In the genomic region with DNA sequence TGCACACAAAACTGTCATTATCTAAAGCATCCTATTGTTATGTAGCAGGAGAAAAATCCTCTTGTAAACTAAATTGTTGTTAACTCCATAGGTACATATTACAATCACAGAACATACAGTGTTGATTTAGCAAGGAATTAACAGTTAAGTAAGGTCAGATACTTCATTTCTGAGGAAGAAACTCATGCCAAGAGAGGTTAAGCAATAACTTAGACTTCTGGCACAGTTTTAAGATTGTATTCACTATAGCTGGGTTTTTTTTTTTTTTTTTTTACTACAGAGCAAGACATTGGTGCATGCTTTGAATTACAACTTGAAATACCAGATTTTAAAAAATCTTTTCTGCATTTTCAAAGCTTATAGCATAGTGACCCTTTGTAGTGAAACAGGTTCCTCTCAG, we compare ENCODE assay signal across 17 mouse cellular contexts.
"Had no signal": no experiment of that assay in that cellular context is flagged by ENCODE, and none has a peak within 500 bp of the region (broad histone marks: within the 10 kb centered on the region; RNA-seq: fewer than 3 reads in every experiment).

No protein-coding gene starts in this region.

- H3K27me3 ChIP-seq: liver, embryonic 13.5 days; midbrain, embryonic 12.5 days; midbrain, embryonic 15.5 days; neural tube, embryonic 12.5 days; neural tube, embryonic 15.5 days; stomach, embryonic 15.5 days had no signal

- H3K4me2 ChIP-seq: liver, embryonic 13.5 days; midbrain, embryonic 12.5 days; midbrain, embryonic 15.5 days; neural tube, embryonic 12.5 days; neural tube, embryonic 15.5 days; stomach, embryonic 15.5 days had no signal

- H3K4me1 ChIP-seq: liver, embryonic 13.5 days; midbrain, embryonic 12.5 days; midbrain, embryonic 15.5 days; neural tube, embryonic 12.5 days; neural tube, embryonic 15.5 days; stomach, embryonic 15.5 days had no signal

- ATAC-seq: hindbrain, postnatal 0 days; inflammation-experienced regulatory T-cells, adult 6 months; intestine, embryonic 16.5 days; midbrain, embryonic 15.5 days had no signal

- H3K27ac ChIP-seq: hindbrain, postnatal 0 days; kidney, postnatal 0 days; left cerebral cortex, adult 2 months; liver, embryonic 13.5 days; macrophage; midbrain, embryonic 12.5 days; midbrain, embryonic 15.5 days; neural tube, embryonic 12.5 days; neural tube, embryonic 15.5 days; stomach, embryonic 15.5 days had no signal

- H3K9me3 ChIP-seq: liver, embryonic 13.5 days; midbrain, embryonic 15.5 days; neural tube, embryonic 12.5 days; neural tube, embryonic 15.5 days; stomach, embryonic 15.5 days had no signal

- H3K9ac ChIP-seq: liver, embryonic 13.5 days; midbrain, embryonic 12.5 days; midbrain, embryonic 15.5 days; neural tube, embryonic 12.5 days; neural tube, embryonic 15.5 days; stomach, embryonic 15.5 days had no signal

- H3K4me3 ChIP-seq: left cerebral cortex, adult 2 months; liver, embryonic 13.5 days; midbrain, embryonic 12.5 days; midbrain, embryonic 15.5 days; neural tube, embryonic 12.5 days; neural tube, embryonic 15.5 days; stomach, embryonic 15.5 days had no signal

- DNase-seq: layer of hippocampus, postnatal 36 days; liver, embryonic 13.5 days; right cerebral cortex, adult 18-20 months; right cerebral cortex, postnatal 14 days; right cerebral cortex, postnatal 4 days; thymus, postnatal 25 days had no signal

- H3K36me3 ChIP-seq: liver, embryonic 13.5 days; midbrain, embryonic 12.5 days; midbrain, embryonic 15.5 days; neural tube, embryonic 12.5 days; neural tube, embryonic 15.5 days; stomach, embryonic 15.5 days had no signal
